Mouse (Mus musculus): ENCODE measurements around the gene Adamts17. TPM values are rescaled to one million over a fixed set of nuclear protein-coding genes. Genes with fewer than 3 reads are reported as not detected.

The Adamts17 gene
- polyA plus RNA-seq, 1 experiment from 2014 or later = 1.9 TPM

DNA sequence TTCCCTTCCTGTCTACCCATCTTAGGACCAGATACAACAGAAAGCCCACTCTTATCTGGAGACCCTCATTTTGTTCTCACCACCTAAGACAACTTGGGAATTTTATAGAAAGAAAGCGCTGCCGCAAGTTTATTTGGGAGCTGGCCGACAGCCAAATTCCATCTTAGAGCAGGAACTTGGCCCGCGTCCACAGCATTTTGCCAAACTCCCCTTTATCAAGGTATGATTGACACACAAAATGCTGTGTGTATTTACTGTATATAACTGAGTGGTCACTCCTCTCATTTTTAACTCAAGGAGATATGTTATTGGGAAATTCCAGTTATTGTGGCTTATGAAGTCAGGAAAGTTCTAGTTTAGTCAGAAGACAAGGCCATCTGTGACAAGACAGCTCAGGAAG, 8.2 kb upstream of the Adamts17 start:
- ATAC-seq (ENCODE audit: low FRiP score) (no peak), DNase-seq (ENCODE audit: low spot score) (no peak)
- WGBS = 83% methylated on average over 5 of the region's 5 CpGs
- no peak overlapping the region for H3K4me2 ChIP-seq (replicated peaks; ENCODE audit: low read depth, low read length)
- no peaks in the 10 kb centered on the region for H3K27me3 ChIP-seq (ENCODE audit: control insufficient read depth, insufficient read depth, low read length)
- H3K4me1 ChIP-seq (replicated peaks; ENCODE audit: control insufficient read depth, insufficient read depth, low read length) = no peaks in the 10 kb centered on the region
- H3K27ac ChIP-seq (ENCODE audit: low read depth, low read length) = no peak overlapping the region
- H3K9ac ChIP-seq (ENCODE audit: low read depth, low read length) = no peak overlapping the region
- no peaks in the 10 kb centered on the region for H3K9me3 ChIP-seq (ENCODE audit: control insufficient read depth, low read length)
- H3K36me3 ChIP-seq (ENCODE audit: control insufficient read depth, insufficient read depth, low read length) = no peaks in the 10 kb centered on the region
- no peak overlapping the region for H3K4me3 ChIP-seq (ENCODE audit: low read depth, low read length)

DNA sequence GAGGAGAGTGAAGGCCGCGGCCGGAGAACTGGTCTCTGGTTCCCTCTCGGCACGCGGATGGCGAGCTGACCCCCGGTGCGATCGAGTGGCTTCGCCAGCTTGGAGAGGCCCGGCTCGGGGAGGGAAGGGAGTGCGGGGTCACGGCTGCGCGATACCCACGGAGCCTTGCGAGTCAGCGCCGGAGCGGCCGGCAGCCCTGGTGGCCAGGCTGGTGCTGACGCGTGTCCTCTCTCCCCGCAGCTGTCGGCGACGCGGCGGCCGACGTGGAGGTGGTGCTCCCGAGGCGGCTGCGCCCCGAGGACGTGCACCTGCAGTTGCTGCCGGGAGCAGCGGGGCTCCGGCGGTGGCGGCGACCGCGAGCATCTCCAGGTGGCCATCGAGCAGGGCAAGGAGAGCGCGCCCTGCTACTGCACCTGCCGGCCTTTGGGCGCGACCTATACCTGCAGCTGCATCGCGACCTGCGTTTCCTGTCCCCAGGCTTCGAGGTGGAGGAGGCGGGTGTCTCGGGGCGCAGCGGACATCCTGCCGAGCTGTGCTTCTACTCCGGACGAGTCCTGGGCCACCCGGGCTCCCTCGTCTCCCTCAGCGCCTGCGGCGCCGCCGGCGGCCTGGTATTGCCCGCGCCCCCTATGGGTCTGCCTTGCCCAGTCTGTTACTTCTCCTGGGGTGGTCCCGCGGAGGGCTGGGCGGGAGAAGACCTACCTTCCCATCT, 629 bp downstream of the Adamts17 start:
- Histone ChIP-seq H3K27me3 (ENCODE audit: control insufficient read depth, insufficient read depth, low read length) (0 out of 2 replicates have a peak, but pooled peaks cover 6% of the 10 kb centered on the region), H3K9ac (ENCODE audit: low read depth, low read length) (peak overlapping the region; percentile 48), H3K9me3 (ENCODE audit: control insufficient read depth, low read length) (no peaks in the 10 kb centered on the region), H3K36me3 (ENCODE audit: control insufficient read depth, insufficient read depth, low read length) (no peaks in the 10 kb centered on the region), H3K27ac (ENCODE audit: low read depth, low read length) (no peak overlapping the region), H3K4me3 (ENCODE audit: low read depth, low read length) (peak overlapping the region; percentile 62), H3K4me2 (replicated peaks; ENCODE audit: low read depth, low read length) (peak overlapping the region; percentile 100), H3K4me1 (replicated peaks; ENCODE audit: control insufficient read depth, insufficient read depth, low read length) (peaks cover 4% of the 10 kb centered on the region; the same call in 1 of the 2 replicates)
- ATAC-seq (ENCODE audit: low FRiP score) (peak; percentile 74), DNase-seq (ENCODE audit: low spot score) (peak; percentile 69)
- WGBS = under 1% methylated on average over 71 of the region's 76 CpGs

- Histone ChIP-seq H3K27me3 (ENCODE audit: control insufficient read depth, insufficient read depth, low read length) (0 out of 2 replicates have a peak, but pooled peaks cover 6% of the 10 kb centered on the region), H3K4me2 (replicated peaks; ENCODE audit: low read depth, low read length) (no peak overlapping the region), H3K36me3 (ENCODE audit: control insufficient read depth, insufficient read depth, low read length) (no peaks in the 10 kb centered on the region), H3K9me3 (ENCODE audit: control insufficient read depth, low read length) (no peaks in the 10 kb centered on the region), H3K9ac (ENCODE audit: low read depth, low read length) (no peak overlapping the region), H3K27ac (ENCODE audit: low read depth, low read length) (no peak overlapping the region), H3K4me1 (replicated peaks; ENCODE audit: control insufficient read depth, insufficient read depth, low read length) (peaks cover 4% of the 10 kb centered on the region; the same call in 1 of the 2 replicates), H3K4me3 (ENCODE audit: low read depth, low read length) (no peak overlapping the region)
- WGBS = 81% methylated on average over 7 of the region's 7 CpGs
- no peak for ATAC-seq (ENCODE audit: low FRiP score)
- no peak for DNase-seq (ENCODE audit: low spot score)
These were observed 1.6 kb downstream of the Adamts17 start for GRCm38 (mm10) chr7:66841165-66841564.

DNA sequence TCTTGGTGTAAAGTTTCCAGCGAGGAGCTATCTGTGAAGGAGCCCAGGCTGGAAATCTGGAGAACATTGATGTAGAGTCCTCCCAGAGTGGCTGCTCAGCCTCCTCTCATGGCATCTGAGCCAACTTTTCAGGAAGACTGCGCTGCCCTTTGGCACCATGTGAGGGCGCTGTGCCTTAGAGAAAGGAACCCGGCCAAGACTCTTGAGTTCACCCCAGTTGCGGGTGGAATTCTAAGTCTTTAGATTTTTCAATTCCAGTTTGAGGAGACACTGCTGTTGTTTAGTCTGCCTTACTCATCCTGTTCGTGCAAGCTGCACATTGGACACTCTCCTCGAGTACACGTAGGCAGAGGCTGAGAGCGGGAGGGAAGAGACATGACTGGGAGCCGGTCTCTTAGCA, 2.5 kb downstream of the Adamts17 start:
- Histone ChIP-seq H3K4me2 (replicated peaks; ENCODE audit: low read depth, low read length) (no peak overlapping the region), H3K4me1 (replicated peaks; ENCODE audit: control insufficient read depth, insufficient read depth, low read length) (peaks cover 4% of the 10 kb centered on the region; the same call in 1 of the 2 replicates), H3K36me3 (ENCODE audit: control insufficient read depth, insufficient read depth, low read length) (no peaks in the 10 kb centered on the region), H3K4me3 (ENCODE audit: low read depth, low read length) (no peak overlapping the region), H3K27ac (ENCODE audit: low read depth, low read length) (no peak overlapping the region), H3K9me3 (ENCODE audit: control insufficient read depth, low read length) (no peaks in the 10 kb centered on the region), H3K27me3 (ENCODE audit: control insufficient read depth, insufficient read depth, low read length) (0 out of 2 replicates have a peak, but pooled peaks cover 6% of the 10 kb centered on the region), H3K9ac (ENCODE audit: low read depth, low read length) (no peak overlapping the region)
- WGBS = 61% methylated on average over 10 of the region's 10 CpGs
- peak; percentile 79 for DNase-seq (ENCODE audit: low spot score)
- no peak for ATAC-seq (ENCODE audit: low FRiP score)

DNA sequence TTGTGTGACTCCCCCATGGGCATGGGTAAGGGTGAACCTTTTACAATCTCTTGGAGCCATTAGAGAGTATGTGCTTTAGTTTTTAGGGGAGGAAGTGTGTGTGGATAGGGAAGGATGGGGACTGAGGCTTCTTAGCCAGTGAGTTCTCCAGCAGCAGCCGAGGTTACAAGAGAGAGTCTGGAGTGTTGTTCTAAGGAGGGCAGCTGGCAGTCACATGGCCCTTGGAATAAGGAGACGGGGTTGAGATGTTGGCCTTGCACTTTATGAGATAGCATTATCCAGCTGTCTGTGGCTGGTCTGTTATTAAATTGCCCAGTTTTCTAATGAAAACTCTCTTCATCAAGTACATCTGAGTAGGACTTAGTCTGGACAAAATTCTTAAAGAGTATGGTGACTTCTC, 4.3 kb downstream of the Adamts17 start:
- no peak overlapping the region for H3K4me2 ChIP-seq (replicated peaks; ENCODE audit: low read depth, low read length)
- H3K4me3 ChIP-seq (ENCODE audit: low read depth, low read length) = no peak overlapping the region
- H3K4me1 ChIP-seq (replicated peaks; ENCODE audit: control insufficient read depth, insufficient read depth, low read length) = peaks cover 4% of the 10 kb centered on the region; the same call in 1 of the 2 replicates
- DNase-seq (ENCODE audit: low spot score) (no peak), ATAC-seq (ENCODE audit: low FRiP score) (no peak)
- no peaks in the 10 kb centered on the region for H3K9me3 ChIP-seq (ENCODE audit: control insufficient read depth, low read length)
- H3K9ac ChIP-seq (ENCODE audit: low read depth, low read length) = no peak overlapping the region
- H3K27me3 ChIP-seq (ENCODE audit: control insufficient read depth, insufficient read depth, low read length) = 0 out of 2 replicates have a peak, but pooled peaks cover 6% of the 10 kb centered on the region
- WGBS = 71% methylated on average over 2 of the region's 2 CpGs
- no peak overlapping the region for H3K27ac ChIP-seq (ENCODE audit: low read depth, low read length)
- H3K36me3 ChIP-seq (ENCODE audit: control insufficient read depth, insufficient read depth, low read length) = no peaks in the 10 kb centered on the region

DNA sequence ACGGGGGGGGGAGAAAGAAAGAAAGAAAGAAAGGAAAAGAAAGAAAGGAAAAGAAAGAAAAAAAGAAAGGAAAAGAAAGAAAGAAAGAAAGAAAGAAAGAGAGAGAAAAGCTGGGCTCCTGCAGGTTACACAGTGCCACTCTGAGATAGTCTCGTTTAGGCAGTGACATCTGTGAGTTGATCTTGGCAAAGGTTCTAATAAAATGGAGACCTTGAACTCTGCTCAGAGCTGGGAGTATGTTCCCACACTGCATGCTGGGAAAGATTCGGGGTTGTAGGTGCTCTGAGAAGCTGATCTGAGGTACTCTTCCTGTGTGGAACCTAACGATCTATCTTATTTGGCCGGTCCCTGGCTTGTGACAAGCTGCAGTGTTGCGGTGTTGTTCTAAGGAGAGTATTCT, 7.0 kb downstream of the Adamts17 start:
- DNase-seq (ENCODE audit: low spot score) (no peak), ATAC-seq (ENCODE audit: low FRiP score) (no peak)
- H3K4me3 ChIP-seq (ENCODE audit: low read depth, low read length) = no peak overlapping the region
- no peaks in the 10 kb centered on the region for H3K36me3 ChIP-seq (ENCODE audit: control insufficient read depth, insufficient read depth, low read length)
- H3K4me1 ChIP-seq (replicated peaks; ENCODE audit: control insufficient read depth, insufficient read depth, low read length) = no peaks in the 10 kb centered on the region
- H3K9me3 ChIP-seq (ENCODE audit: control insufficient read depth, low read length) = no peaks in the 10 kb centered on the region
- H3K27me3 ChIP-seq (ENCODE audit: control insufficient read depth, insufficient read depth, low read length) = no peaks in the 10 kb centered on the region
- no peak overlapping the region for H3K4me2 ChIP-seq (replicated peaks; ENCODE audit: low read depth, low read length)
- 85% methylated on average over 6 of the region's 6 CpGs for WGBS
- H3K9ac ChIP-seq (ENCODE audit: low read depth, low read length) = no peak overlapping the region
- H3K27ac ChIP-seq (ENCODE audit: low read depth, low read length) = no peak overlapping the region

GRCm38 (mm10) chr7:66847299-66847698, 7.8 kb downstream of the Adamts17 start:
- 85% methylated on average over 9 of the region's 9 CpGs for WGBS
- H3K27me3 ChIP-seq (ENCODE audit: control insufficient read depth, insufficient read depth, low read length) = no peaks in the 10 kb centered on the region
- no peak for ATAC-seq (ENCODE audit: low FRiP score)
- H3K4me3 ChIP-seq (ENCODE audit: low read depth, low read length) = no peak overlapping the region
- no peaks in the 10 kb centered on the region for H3K36me3 ChIP-seq (ENCODE audit: control insufficient read depth, insufficient read depth, low read length)
- H3K27ac ChIP-seq (ENCODE audit: low read depth, low read length) = no peak overlapping the region
- H3K9ac ChIP-seq (ENCODE audit: low read depth, low read length) = no peak overlapping the region
- no peak for DNase-seq (ENCODE audit: low spot score)
- H3K4me1 ChIP-seq (replicated peaks; ENCODE audit: control insufficient read depth, insufficient read depth, low read length) = no peaks in the 10 kb centered on the region
- no peaks in the 10 kb centered on the region for H3K9me3 ChIP-seq (ENCODE audit: control insufficient read depth, low read length)
- H3K4me2 ChIP-seq (replicated peaks; ENCODE audit: low read depth, low read length) = no peak overlapping the region

GRCm38 (mm10) chr7:66849316-66849715, 9.8 kb downstream of the Adamts17 start:
- no peak overlapping the region for H3K4me3 ChIP-seq (ENCODE audit: low read depth, low read length)
- H3K9ac ChIP-seq (ENCODE audit: low read depth, low read length) = no peak overlapping the region
- H3K36me3 ChIP-seq (ENCODE audit: control insufficient read depth, insufficient read depth, low read length) = no peaks in the 10 kb centered on the region
- ATAC-seq (ENCODE audit: low FRiP score) = no peak
- H3K27ac ChIP-seq (ENCODE audit: low read depth, low read length) = no peak overlapping the region
- H3K27me3 ChIP-seq (ENCODE audit: control insufficient read depth, insufficient read depth, low read length) = no peaks in the 10 kb centered on the region
- H3K4me1 ChIP-seq (replicated peaks; ENCODE audit: control insufficient read depth, insufficient read depth, low read length) = no peaks in the 10 kb centered on the region
- H3K4me2 ChIP-seq (replicated peaks; ENCODE audit: low read depth, low read length) = no peak overlapping the region
- DNase-seq (ENCODE audit: low spot score) = no peak
- H3K9me3 ChIP-seq (ENCODE audit: control insufficient read depth, low read length) = no peaks in the 10 kb centered on the region
- whole genome bisulfite sequencing = 89% methylated on average over 6 of the region's 6 CpGs

DNA sequence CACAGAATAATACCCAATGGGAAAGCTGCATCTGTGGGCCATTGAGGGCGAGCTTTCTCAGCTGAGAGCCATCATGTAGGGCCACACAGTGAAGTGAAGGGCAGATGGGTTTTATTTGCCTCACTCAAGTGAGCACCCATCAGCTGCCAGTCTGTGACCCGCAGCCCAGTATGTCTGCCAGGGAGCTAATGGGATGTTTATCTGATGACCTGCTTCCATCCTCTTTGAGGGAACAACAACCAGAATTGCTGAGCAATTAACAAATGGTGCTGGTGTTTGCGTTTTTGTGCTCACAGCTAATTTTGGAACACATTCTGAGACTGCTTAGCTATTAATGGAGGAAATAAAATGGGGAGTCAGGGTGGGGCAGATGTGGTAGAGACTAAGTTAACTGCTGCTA, 12.6 kb downstream of the Adamts17 start:
- Histone ChIP-seq H3K4me1 (replicated peaks; ENCODE audit: control insufficient read depth, insufficient read depth, low read length) (no peaks in the 10 kb centered on the region), H3K9ac (ENCODE audit: low read depth, low read length) (no peak overlapping the region), H3K27ac (ENCODE audit: low read depth, low read length) (no peak overlapping the region), H3K27me3 (ENCODE audit: control insufficient read depth, insufficient read depth, low read length) (no peaks in the 10 kb centered on the region), H3K4me2 (replicated peaks; ENCODE audit: low read depth, low read length) (no peak overlapping the region), H3K36me3 (ENCODE audit: control insufficient read depth, insufficient read depth, low read length) (no peaks in the 10 kb centered on the region), H3K4me3 (ENCODE audit: low read depth, low read length) (no peak overlapping the region), H3K9me3 (ENCODE audit: control insufficient read depth, low read length) (no peaks in the 10 kb centered on the region)
- no peak for DNase-seq (ENCODE audit: low spot score)
- WGBS = 73% methylated on average over 3 of the region's 3 CpGs
- ATAC-seq (ENCODE audit: low FRiP score) = no peak
